Comparison of ENCODE assay signal across 13 mouse cellular contexts in the genomic region with DNA sequence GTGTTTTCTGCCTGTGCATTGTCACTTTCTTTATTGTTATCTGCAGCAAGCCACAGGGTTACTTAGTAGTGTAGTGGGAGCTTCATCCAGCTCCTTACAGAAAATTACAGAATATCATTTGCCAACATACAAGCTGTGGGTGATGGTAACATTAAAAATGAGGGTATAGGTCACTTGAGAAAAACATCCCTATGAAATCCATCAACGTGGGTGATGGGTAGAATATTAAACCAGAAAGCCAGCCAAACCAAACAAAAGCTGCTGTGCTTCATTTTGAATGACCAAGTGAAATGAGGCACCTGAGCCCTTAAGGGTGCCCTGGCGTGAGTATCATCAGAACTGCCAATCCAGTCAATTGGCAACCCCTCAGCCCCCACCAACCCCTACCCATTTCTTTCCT. TPM values are rescaled to one million over a fixed set of nuclear protein-coding genes. Genes with fewer than 3 reads are reported as not detected.
"Had no signal": no experiment of that assay in that cellular context is flagged by ENCODE, and none has a peak within 500 bp of the region (broad histone marks: within the 10 kb centered on the region; RNA-seq: fewer than 3 reads in every experiment).

No protein-coding gene starts in this region.

- H3K4me2 ChIP-seq: stomach, embryonic 15.5 days had no signal

- H3K27ac ChIP-seq: kidney, postnatal 0 days; left cerebral cortex, adult 2 months; limb, embryonic 10.5 days; liver, embryonic 14.5 days; stomach, embryonic 15.5 days had no signal

- H3K4me3 ChIP-seq: left cerebral cortex, adult 2 months; limb, embryonic 10.5 days; stomach, embryonic 15.5 days had no signal

- H3K27me3 ChIP-seq: stomach, embryonic 15.5 days had no signal

- H3K36me3 ChIP-seq: limb, embryonic 10.5 days; stomach, embryonic 15.5 days had no signal

- ATAC-seq: inflammation-experienced regulatory T-cells, adult 6 months; intestine, postnatal 0 days; lung, postnatal 0 days had no signal

- H3K4me1 ChIP-seq: limb, embryonic 10.5 days; stomach, embryonic 15.5 days had no signal

- H3K9me3 ChIP-seq: limb, embryonic 10.5 days; stomach, embryonic 15.5 days had no signal

- H3K9ac ChIP-seq: liver, embryonic 14.5 days; stomach, embryonic 15.5 days had no signal

- DNase-seq: lung, adult 2 months; lung, postnatal 36 days; right cerebral cortex, postnatal 14 days; thymus, postnatal 36 days had no signal

RNA-seq across cellular contexts. Expression of gene Slc7a14, which starts 58.1 kb away (rescaled TPM):
- polyA plus RNA-seq: spleen, adult 2 months had no signal
